Mouse (Mus musculus) testis, adult 2 months (tissue): ENCODE data around the gene Eml1. TPM values are rescaled to one million over a fixed set of nuclear protein-coding genes. Genes with fewer than 3 reads are reported as not detected.

Source experiments
- H3K27ac ChIP-seq: fragments of 200-500 bp; 2 replicates; pipeline ENCODE4 v1.5.1; 2012; ENCODE audit warnings: low read depth, low read length; ENCODE audit not compliant: control insufficient read depth, insufficient read depth
- H3K27me3 ChIP-seq: fragments of 200-500 bp; 2 replicates; pipeline ENCODE4 v1.6.1; 2012; ENCODE audit warnings: mild to moderate bottlenecking, low read length, moderate library complexity; ENCODE audit not compliant: control insufficient read depth, insufficient read depth
- H3K36me3 ChIP-seq: fragments of 200-500 bp; 2 replicates; pipeline ENCODE4 v1.6.1; 2012; ENCODE audit warnings: mild to moderate bottlenecking, low read length; ENCODE audit not compliant: control insufficient read depth, insufficient read depth
- H3K4me1 ChIP-seq: fragments of 200-500 bp; 2 replicates; pipeline ENCODE4 v1.6.1; 2012; ENCODE audit warnings: low read length; ENCODE audit not compliant: control insufficient read depth, insufficient read depth
- H3K4me3 ChIP-seq: fragments of 200-500 bp; 2 replicates; pipeline ENCODE4 v1.5.1; 2012; ENCODE audit warnings: low read depth, mild to moderate bottlenecking, low read length, moderate library complexity, mixed read lengths; ENCODE audit not compliant: control insufficient read depth
- CTCF ChIP-seq: fragments of 200-500 bp; IDR thresholded peaks from 2 replicates; pipeline ENCODE4 v1.5.1; 2012; ENCODE audit warnings: low read depth, mild to moderate bottlenecking, inconsistent platforms, low read length, moderate library complexity; ENCODE audit not compliant: control insufficient read depth, insufficient read depth, insufficient replicate concordance
- POLR2A ChIP-seq: fragments of 200-500 bp; IDR thresholded peaks from 2 replicates; pipeline ENCODE4 v1.6.1; 2012; ENCODE audit warnings: low read depth, mild to moderate bottlenecking, inconsistent platforms, low read length, moderate library complexity; ENCODE audit not compliant: control insufficient read depth
- polyA plus RNA-seq: library from polyadenylated mRNA; depleted of rRNA; stranded (reverse); fragments of >200 nt; gene quantifications from 2 replicates; pipeline ENCODE4 v1.2.3, GENCODE M21; 2012

The Eml1 gene
- polyA plus RNA-seq, 1 experiment: 4.0 TPM

DNA sequence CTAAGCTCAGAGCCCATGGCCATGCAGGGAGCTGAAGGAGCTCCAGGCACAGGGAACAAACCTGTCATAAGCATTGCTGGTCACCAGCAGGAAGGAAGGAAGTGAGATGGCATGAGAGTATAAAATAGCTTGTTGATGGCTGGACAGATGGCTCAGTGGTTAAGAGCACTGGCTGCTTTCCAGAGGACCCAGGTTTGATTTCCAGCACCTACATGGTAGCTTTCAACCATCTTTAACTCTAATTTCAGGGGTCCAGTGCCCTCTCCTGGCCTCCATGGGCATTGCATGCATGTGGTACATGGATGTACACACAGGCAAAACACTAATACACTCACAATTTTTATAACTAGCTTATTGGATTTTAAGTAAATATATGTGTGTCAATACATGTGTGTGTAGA lies 14.8 kb upstream of the Eml1 start:
- H3K4me3 ChIP-seq: no peak overlapping the region
- H3K36me3 ChIP-seq: no peaks in the 10 kb centered on the region
- peak; percentile 19; the same call in 1 of the 2 replicates for TF ChIP-seq CTCF
- TF ChIP-seq POLR2A: no peak
- H3K27me3 ChIP-seq: no peaks in the 10 kb centered on the region
- H3K27ac ChIP-seq: no peak overlapping the region
- H3K4me1 ChIP-seq: peaks cover 4% of the 10 kb centered on the region; the same call in 1 of the 2 replicates

- H3K27me3 ChIP-seq: no peaks in the 10 kb centered on the region
- no peaks in the 10 kb centered on the region for H3K4me1 ChIP-seq
- TF ChIP-seq CTCF: peak; percentile 70; the same call in 1 of the 2 replicates
- TF ChIP-seq POLR2A: no peak
- no peaks in the 10 kb centered on the region for H3K36me3 ChIP-seq
- no peak overlapping the region for H3K27ac ChIP-seq
- no peak overlapping the region for H3K4me3 ChIP-seq
Measured at GRCm38 (mm10) chr12:108363796-108364195, 7.0 kb upstream of the Eml1 start.

DNA sequence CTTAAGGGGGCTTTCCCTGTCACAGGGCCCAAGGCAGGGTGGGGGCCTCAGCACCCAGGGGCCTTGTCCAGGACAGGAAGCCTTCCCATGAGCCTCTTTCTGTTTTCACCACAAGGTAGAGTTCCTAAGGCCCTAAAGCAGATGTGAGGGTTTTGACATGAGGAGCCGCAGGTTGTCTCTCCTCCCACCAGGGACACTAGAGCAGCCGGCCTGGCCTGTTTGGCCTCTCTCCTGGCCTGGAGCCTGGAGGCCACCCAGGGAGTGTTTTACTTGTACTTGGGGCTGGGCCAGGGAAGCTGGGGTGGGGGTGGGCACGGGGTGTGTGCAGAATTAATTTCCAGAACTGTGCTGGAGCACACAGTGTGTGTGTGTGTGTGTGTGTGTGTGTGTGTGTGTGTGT lies 5.4 kb upstream of the Eml1 start:
- TF ChIP-seq CTCF (no peak), POLR2A (no peak)
- Histone ChIP-seq H3K27ac (no peak overlapping the region), H3K36me3 (no peaks in the 10 kb centered on the region), H3K4me3 (no peak overlapping the region), H3K27me3 (no peaks in the 10 kb centered on the region), H3K4me1 (no peaks in the 10 kb centered on the region)

DNA sequence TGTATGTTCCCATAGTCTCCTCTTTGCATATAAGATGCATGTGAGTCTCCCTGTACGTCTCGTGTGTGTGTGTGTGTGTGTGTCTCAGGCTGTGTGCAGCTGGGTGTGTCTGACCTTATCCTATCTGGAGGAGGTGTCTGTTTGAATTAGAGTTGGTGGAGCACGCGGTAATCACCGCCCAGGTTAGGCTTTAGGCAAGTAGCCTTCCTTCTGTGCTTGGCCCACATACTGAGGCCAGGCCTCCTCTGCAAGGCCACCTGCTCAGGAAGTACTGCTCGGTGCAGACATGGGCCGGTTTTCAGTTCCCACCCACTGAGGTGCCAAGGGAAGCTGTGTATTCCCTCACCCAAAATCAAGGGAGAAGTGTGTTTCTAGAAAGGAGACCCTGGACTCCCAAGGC lies 4.9 kb upstream of the Eml1 start:
- Histone ChIP-seq H3K36me3 (no peaks in the 10 kb centered on the region), H3K27me3 (no peaks in the 10 kb centered on the region), H3K4me1 (no peaks in the 10 kb centered on the region), H3K4me3 (no peak overlapping the region), H3K27ac (no peak overlapping the region)
- TF ChIP-seq CTCF (no peak), POLR2A (no peak)

- Histone ChIP-seq H3K4me3 (no peak overlapping the region), H3K4me1 (no peaks in the 10 kb centered on the region), H3K27me3 (no peaks in the 10 kb centered on the region), H3K36me3 (no peaks in the 10 kb centered on the region), H3K27ac (no peak overlapping the region)
- no peak for TF ChIP-seq CTCF
- no peak for TF ChIP-seq POLR2A
Measured at GRCm38 (mm10) chr12:108367909-108368308, 2.8 kb upstream of the Eml1 start.

GRCm38 (mm10) chr12:108368921-108369320 lies 1.8 kb upstream of the Eml1 start:
- Histone ChIP-seq H3K27ac (no peak overlapping the region), H3K4me1 (no peaks in the 10 kb centered on the region), H3K27me3 (no peaks in the 10 kb centered on the region), H3K36me3 (no peaks in the 10 kb centered on the region), H3K4me3 (no peak overlapping the region)
- TF ChIP-seq CTCF (no peak), POLR2A (no peak)

DNA sequence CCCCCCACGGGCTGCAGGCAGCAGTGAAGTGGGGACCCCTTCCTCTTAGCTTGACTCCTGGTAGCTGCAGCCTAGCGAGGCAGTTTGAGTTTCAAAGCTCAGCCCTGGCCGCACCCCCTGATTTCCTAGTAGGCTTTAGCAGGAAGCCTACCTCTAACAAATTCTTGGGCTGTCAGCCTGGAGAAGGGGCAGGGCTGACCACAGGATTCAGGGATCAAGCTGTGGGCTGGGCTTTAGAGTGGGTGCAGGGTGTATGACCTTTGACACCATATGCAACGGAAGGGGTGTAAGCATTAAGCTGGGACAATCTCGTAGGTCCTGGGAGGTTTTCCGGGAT lies 640 bp downstream of the Eml1 start:
- no peak for TF ChIP-seq POLR2A
- no peak for TF ChIP-seq CTCF
- Histone ChIP-seq H3K4me1 (no peaks in the 10 kb centered on the region), H3K36me3 (no peaks in the 10 kb centered on the region), H3K27me3 (no peaks in the 10 kb centered on the region), H3K4me3 (no peak overlapping the region), H3K27ac (no peak overlapping the region)

- Histone ChIP-seq H3K27me3 (no peaks in the 10 kb centered on the region), H3K4me1 (no peaks in the 10 kb centered on the region), H3K36me3 (no peaks in the 10 kb centered on the region), H3K4me3 (no peak overlapping the region), H3K27ac (no peak overlapping the region)
- TF ChIP-seq POLR2A (no peak), CTCF (no peak)
Measured at GRCm38 (mm10) chr12:108372241-108372640, 1.5 kb downstream of the Eml1 start.
